Mouse (Mus musculus): ENCODE measurements around the gene Hectd4.

Hectd4 gene

DNA sequence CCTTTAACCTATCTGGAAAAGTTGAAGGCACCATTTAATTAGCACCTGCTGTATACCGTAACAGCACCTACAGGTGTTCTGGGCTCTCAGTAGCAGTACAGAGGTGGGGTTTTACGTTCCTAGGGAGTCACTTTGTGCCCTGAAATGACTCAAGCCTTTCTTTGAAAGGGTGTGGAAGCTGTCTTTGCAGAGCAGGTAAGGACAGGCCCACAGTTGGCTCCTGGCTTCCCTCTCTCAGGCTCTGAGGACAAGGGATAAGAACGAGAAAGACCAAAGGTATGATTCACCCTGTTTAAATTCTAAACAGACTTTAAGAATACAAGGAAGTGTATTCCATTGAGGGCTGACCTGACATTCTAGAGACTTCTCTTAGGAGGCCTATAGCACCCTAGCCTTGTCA, 173.4 kb downstream of the Hectd4 start:
- in situ Hi-C loops (cut with MseI, MboI) = no loop called here

DNA sequence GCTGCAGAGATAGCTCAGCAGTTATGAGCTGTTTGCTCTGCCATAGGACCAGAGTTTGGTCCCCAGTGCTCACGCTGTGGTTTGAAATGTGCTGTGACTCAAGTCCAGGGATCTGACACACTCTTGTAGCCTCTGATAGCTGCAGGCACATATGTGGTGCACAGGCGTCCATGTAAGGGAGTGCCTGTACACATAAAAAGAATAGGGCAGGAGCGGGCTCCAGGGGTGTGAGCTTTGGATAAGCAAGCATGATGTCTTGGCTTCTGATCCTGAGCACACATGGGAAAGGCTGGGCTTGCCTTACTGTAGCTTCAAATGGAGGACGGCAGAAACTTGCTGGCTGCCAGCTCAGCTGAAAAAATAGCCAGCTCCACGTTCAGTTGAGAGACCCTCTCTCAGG, 175.6 kb downstream of the Hectd4 start:
- in situ Hi-C loops (cut with MseI, MboI) = no loop called here

DNA sequence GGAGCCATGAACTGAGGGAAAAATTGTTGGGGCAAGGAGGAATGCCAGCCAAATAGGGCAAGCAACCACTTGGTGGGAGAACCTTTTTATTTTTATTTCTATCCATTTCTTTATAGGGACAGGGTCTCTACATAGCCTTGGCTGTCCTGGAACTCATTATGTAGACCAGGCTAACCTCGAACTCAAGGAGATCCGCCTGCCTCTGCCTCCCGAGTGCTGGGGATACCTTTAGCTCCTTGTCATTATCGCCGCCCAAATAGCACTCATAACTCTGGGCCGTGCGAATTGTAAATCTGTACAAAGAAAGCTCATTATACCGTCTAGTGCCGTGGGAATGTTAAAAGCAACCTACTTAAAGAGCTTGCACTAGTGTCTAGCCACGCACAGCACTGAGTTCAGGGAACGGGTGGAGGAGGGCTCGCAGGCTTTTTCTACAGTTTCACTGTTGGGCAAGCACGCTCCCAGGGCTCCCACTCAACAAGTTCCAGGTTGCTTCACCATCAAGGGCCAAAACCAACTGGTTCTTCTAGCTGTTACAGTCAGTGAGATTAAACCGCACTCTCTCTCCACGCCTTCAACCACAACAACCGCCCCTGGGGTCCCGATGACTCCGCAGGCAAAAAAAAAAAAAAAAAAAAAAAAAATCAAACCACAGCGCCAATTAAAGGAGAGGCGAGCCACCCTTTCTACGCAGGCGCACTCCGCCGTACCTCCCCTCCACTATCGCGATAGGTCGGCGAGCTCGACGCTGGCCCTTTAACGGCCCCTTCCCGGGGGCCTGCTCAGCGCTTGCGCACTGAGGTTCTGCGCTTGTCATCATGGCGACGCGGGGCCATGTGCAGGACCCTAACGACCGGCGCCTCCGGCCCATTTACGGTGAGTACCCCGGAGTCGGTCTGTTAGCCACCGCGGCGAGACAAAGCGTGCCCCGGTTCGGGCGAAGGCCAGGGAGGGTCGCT, 177.4 kb downstream of the Hectd4 start, which contains the start of gene Naa25:
Naa25 (plus strand) TSS at position 750 of the 959 bp plus-strand sequence.
- in situ Hi-C loops (cut with MseI, MboI) = no loop called here

DNA sequence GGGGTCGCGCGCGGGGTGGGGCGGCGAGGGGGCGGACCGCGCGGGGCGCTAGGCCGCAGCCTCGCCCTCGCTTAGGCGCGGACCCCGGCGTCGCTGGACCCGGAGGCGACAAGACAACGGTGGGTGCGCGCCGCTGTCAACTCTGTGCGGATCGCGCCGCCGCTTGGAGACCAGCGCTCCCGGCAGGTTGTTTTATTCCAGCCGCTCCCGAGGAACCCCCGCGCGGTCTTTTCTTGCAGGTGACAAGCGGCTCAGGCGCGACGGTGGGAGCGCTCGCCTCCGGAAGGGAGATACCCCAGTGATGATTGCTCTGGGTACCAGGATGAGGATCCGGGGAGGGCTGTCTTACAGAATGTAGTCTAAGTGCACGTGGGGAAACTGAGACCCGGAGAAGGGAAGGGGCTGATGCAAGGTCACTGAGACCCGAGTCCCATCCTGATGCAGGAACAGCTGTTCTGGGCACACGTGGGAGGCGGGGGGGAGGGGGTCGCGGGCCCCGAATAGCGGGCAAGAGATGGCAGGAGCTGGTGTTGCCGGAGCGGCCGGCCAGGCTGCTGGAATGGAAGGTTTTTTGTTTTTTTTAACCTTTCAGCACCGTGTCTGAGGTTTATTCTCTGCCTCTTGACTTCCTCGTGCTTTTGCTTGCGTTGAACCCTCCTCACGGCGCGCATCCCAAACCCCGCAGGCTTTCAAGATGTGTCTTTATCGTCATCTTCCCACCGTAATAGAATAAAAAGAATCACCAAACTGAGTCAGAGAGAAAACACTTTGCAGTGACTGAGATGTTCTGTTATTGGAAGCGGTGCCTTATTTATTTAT, 178.3 kb downstream of the Hectd4 start:
- in situ Hi-C loops (cut with MseI, MboI) = no loop called here

DNA sequence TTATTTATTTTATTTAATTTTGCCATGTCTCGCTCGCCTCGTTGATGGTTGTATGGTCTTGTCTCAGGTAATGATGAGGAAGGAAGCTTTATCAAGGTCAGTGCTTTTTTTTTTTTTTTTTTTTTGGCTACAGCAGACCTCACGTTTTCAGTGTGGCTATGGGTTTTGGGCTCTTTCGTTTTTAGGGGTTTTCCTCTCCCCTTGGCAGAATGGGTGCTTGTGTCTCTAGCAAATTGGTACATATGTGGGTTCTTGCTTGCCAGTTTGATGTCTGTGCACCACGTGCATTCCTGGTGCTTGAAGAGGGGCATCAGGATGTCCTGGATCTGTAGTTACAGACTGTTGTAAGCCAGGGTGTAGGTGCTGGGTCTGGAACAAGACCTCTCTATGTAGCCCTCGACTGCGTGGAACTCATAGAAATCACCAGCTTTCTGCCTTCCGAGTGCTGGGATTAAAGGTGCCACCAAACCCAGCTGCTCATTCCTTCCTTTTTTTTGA, 179.0 kb downstream of the Hectd4 start:
- in situ Hi-C loops (cut with MseI, MboI) = no loop called here

DNA sequence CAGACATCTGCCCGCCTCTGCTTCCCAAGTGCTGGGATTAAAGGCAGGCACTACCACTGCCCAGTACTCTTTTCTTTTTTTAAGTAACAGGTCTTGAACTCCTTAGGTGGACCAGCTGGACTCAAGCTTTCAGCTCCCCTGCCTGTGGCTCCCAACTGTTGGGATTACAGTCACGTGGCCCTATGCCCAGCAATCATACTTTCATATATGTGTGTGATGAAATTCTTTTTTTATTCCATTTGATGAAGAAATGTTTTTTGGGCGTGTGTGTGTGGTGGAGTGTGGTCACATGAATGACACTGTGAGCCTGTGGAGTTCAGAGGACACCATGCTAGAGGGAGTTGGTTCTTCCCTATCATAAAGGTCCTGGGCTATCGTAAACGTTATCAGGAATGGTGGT, 179.5 kb downstream of the Hectd4 start:
- in situ Hi-C loops (cut with MseI, MboI) = no loop called here

DNA sequence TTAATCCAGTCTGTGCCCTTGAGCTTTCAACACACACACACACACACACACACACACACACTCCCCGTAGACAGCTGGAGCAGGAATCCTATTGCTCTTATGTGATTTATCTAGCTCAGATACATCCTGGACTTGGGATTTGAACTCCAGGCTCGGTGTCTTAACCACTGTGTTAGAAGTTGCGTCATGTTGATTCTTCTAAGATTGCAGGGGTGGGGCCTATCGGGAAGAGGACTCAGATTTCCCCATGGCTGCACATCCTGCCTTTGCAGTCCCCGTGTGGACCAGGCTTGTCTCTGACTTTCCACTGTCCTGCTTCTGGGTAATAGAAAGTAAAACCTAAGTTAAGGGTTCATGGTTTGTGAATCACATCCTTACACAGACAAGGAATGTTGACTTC, 180.0 kb downstream of the Hectd4 start:
- in situ Hi-C loops (cut with MseI, MboI) = no loop called here

DNA sequence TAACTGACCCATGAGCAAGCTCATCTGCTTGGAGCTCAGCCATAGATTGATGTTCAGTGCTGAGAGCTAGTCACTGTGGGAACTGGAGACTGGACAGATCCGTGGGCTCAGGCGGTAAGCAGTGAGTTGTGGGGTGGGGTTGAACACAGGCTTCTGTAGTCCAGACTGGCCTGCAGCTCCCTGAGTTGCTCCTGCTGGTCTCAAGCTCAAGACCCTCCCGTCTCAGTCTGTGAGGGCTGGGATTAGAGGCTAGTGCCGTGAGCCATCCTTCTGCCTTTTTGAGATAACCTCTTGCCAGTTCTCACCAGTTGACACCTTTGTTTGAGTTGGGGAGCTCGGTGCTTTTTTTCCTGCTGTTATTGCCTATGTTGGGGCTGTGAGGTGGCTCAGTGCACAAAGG, 180.8 kb downstream of the Hectd4 start:
- in situ Hi-C loops (cut with MseI, MboI) = no loop called here

DNA sequence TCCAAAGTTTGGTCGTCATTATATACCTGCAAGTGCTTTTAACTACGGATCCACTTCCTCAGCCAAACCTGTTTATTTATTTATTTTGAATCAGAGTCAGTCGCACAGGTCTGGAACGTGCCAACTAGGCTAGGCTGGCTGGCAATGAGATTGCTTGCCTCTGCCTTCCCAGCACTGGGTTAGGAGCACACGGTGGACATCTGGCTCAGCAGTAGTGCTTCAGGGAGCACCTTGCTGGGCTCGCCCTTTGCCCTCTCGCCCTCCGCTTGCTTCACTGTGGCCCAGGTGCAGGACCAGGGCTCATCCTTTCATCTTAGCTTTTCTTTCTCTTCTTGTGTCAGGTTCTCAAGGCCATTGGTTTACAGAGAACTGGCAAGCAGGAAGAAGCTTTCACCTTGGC, 187.8 kb downstream of the Hectd4 start:
- in situ Hi-C loops (cut with MseI, MboI) = no loop called here

DNA sequence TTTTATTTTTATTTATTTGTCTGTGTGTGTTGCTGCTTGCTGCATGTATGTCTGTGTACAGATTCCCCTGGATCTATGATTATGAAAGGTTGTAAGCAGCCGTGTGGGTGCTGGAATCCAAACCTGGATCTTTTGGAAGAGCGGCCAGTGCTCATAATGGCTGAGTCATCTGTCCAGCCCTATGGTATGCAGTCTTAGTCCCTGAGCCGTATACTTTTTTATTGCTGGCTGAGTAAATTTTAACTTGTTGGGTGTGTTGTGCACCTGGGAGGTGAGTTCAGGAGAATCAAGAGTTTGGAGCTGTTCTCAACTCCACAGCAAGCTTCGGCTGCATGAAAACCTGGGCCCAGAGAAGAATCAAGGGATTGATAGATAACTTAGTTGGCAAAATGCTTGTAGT, 191.0 kb downstream of the Hectd4 start:
- in situ Hi-C loops (cut with MseI, MboI) = no loop called here
